Mouse (Mus musculus) forebrain, embryonic 14.5 days (tissue): ENCODE data around the gene Src. TPM values are rescaled to one million over a fixed set of nuclear protein-coding genes. Genes with fewer than 3 reads are reported as not detected.
"Not testable (repeated sequence)": the region's sequence is repeated elsewhere in the genome, so short reads cannot be mapped to it uniquely, and the experiment has no call there.

Experiments used
- ATAC-seq: fragments of 200-750 bp; cut with Nextera tagmentation; 2 replicates; pipeline ENCODE4 v1.8.0; 2017; ENCODE audit warnings: mild to moderate bottlenecking, moderate library complexity
- DNase-seq: peaks from one replicate; pipeline ENCODE4 v3.0.0-alpha.2; 2015; ENCODE audit warnings: low spot score
- H3K27ac ChIP-seq: fragments of 300-500 bp; sonication (generic); 2 replicates; pipeline ENCODE4 v1.5.1; 2014; ENCODE audit warnings: low read depth, mild to moderate bottlenecking, control low read depth, low read length, moderate library complexity
- H3K27me3 ChIP-seq: fragments of 300-500 bp; sonication (generic); replicated peaks from 2 replicates; pipeline ENCODE4 v1.6.1; 2014; ENCODE audit warnings: low read length, control low read depth, mixed read lengths; ENCODE audit not compliant: control insufficient read depth, insufficient read depth
- H3K36me3 ChIP-seq: fragments of 300-500 bp; sonication (generic); 2 replicates; pipeline ENCODE4 v1.6.1; 2014; ENCODE audit warnings: low read length, control low read depth; ENCODE audit not compliant: control insufficient read depth, insufficient read depth
- H3K4me1 ChIP-seq: fragments of 300-500 bp; sonication (generic); 2 replicates; pipeline ENCODE4 v1.6.1; 2014; ENCODE audit warnings: antibody characterized with exemption, low read length, control low read depth; ENCODE audit not compliant: control insufficient read depth, insufficient read depth
- H3K4me2 ChIP-seq: fragments of 300-500 bp; sonication (generic); 2 replicates; pipeline ENCODE4 v1.6.1; 2014; ENCODE audit warnings: mild to moderate bottlenecking, control low read depth, low read length
- H3K4me3 ChIP-seq: fragments of 300-500 bp; sonication (generic); 2 replicates; pipeline ENCODE4 v1.5.1; 2014; ENCODE audit warnings: low read depth, low read length, control low read depth
- H3K9ac ChIP-seq: fragments of 300-500 bp; sonication (generic); 2 replicates; pipeline ENCODE4 v1.6.1; 2014; ENCODE audit warnings: mild to moderate bottlenecking, low read length, control low read depth, moderate library complexity
- H3K9me3 ChIP-seq: fragments of 300-500 bp; sonication (generic); replicated peaks from 2 replicates; pipeline ENCODE4 v1.6.1; 2016; ENCODE audit warnings: low read length, control low read depth, mixed read lengths; ENCODE audit not compliant: control insufficient read depth
- WGBS: fragments of 180-500 bp; shearing (Covaris S2); extraction: QIAGEN DNeasy Blood & Tissue Kit; methylation state at CpG from one replicate; pipeline ENCODE4 v1.1.7; 2014; 5-methylcytosine and 5-hydroxymethylcytosine counted together
- polyA plus RNA-seq: library from polyadenylated mRNA; unstranded; fragments of >200 nt; fragmentation: Nextera tagmentation; extraction: Ambion mirVana; gene quantifications from 2 replicates; pipeline ENCODE4 v1.2.1, GENCODE M21; 2014

Src gene
- polyA plus RNA-seq, result 30.1 and 31.0 TPM in 2 replicates

DNA sequence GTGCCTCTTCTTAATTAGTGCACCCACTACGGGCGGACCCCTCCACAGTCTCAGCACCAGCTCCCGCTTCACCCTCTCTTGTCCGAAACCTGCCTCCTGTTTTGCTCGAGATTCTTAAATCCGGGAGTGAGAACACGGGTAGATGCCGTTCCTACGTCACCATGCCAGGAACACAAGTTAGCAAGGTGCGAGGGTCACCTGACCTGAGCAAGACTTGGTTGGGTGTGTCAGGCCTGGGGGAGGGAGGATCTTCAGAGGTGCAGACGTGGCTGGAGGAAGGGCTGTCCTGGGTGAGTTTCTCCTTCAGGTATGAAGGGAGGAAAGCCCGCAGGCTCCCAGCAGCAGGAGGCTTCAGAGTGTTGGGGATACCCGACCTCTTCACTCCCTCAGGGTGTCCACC is at the start of gene Src:
Gene Src (plus strand): TSS at position 239 of the 400 bp plus-strand sequence.
- H3K4me2 ChIP-seq, result no peak within 1 kb of the TSS
- ATAC-seq, result no peak
- H3K4me3 ChIP-seq, result no peak within 1 kb of the TSS
- no peaks in the 10 kb centered on the region for H3K27me3 ChIP-seq
- peaks cover 6% of the 10 kb centered on the region; the same call in 1 of the 2 replicates for H3K4me1 ChIP-seq
- WGBS, result 22% methylated on average over 13 of the region's 13 CpGs
- no peak within 1 kb of the TSS for H3K27ac ChIP-seq
- no peak within 1 kb of the TSS for H3K9ac ChIP-seq
- no peaks in the 10 kb centered on the region for H3K36me3 ChIP-seq
- H3K9me3 ChIP-seq, result no peaks in the 10 kb centered on the region
- DNase-seq, result no peak

DNA sequence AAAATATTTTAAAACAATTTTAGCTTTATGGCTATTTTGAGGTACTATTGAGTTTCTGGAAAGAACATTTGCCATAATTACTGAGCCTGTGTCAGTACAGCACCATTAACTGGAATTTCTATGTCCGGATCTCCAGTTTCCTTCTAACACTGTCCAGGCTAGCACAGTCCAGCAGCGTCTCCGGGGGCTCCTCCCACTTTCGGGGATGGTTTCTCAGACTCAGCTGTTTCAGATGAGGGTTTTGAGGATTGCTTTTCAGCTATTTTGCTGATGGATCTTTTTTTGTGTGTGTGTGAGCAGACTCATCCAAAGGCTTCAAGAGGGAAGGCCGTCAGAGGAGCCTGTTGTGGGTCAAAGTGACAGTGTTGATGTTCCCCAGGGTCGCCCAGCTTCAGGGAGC is 46.5 kb upstream of the Src start:
- H3K4me2 ChIP-seq, result no peak overlapping the region
- no peak for ATAC-seq

DNA sequence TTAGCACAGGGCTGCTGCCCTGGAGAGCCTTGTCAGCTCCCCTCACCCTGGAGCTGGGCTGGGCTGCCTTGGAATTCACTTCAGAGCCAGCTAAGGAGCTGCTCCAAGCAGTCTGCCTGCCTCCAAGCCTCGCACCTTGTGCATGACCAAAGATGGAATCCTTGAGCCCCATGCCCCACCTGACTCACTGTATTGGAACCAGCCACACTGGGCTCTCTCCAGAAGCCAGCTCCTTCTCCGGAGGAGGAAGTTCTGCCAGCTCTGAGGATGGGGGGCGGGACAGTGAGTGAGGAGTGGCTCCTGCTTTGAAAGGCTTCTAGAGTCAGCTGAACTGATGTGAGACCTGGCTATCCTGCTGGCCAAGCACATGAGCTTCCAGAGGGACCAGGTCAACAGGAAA is 44.6 kb upstream of the Src start:
- Histone ChIP-seq H3K4me2 (no peak overlapping the region), H3K4me3 (no peak overlapping the region), H3K27me3 (no peaks in the 10 kb centered on the region), H3K27ac (no peak overlapping the region), H3K9me3 (no peaks in the 10 kb centered on the region), H3K4me1 (peaks cover 15% of the 10 kb centered on the region), H3K36me3 (peaks cover 9% of the 10 kb centered on the region; the same call in 1 of the 2 replicates), H3K9ac (no peak overlapping the region)
- no peak for ATAC-seq
- DNase-seq, result no peak
- WGBS, result 83% methylated on average over 3 of the region's 3 CpGs

More for the DNA sequence above, 46.5 kb upstream of the Src start:
- no peak for DNase-seq
- Histone ChIP-seq H3K4me3 (no peak overlapping the region), H3K36me3 (peaks cover 9% of the 10 kb centered on the region; the same call in 1 of the 2 replicates), H3K9me3 (no peaks in the 10 kb centered on the region), H3K9ac (no peak overlapping the region), H3K4me1 (peaks cover 25% of the 10 kb centered on the region), H3K27me3 (no peaks in the 10 kb centered on the region), H3K27ac (no peak overlapping the region)
- 81% methylated on average over 6 of the region's 6 CpGs for WGBS

DNA sequence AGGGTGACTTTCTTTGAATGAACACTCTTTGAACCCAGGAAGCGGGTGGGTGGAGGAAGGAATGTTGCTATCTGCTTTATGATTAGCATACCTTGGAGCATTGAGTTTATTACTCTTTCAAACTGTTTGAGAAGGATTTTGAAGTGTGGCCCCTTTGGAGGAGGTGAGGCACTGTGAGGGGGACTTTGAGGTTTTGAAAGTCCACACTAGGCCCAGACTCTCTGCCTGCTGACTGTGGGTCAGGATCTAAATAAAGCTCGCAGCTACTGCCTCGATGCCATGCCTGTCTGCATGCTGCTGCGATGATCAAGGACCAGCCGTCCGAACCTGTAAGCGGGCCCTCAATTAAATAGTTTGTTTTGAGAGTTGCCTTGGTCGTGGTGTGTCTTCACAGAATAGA is 43.2 kb upstream of the Src start:
- 63% methylated on average over 8 of the region's 8 CpGs for WGBS
- Histone ChIP-seq H3K27me3 (no peaks in the 10 kb centered on the region), H3K36me3 (peaks cover 20% of the 10 kb centered on the region), H3K9me3 (no peaks in the 10 kb centered on the region), H3K27ac (no peak overlapping the region), H3K4me3 (no peak overlapping the region), H3K9ac (no peak overlapping the region), H3K4me1 (peaks cover 11% of the 10 kb centered on the region; the same call in 1 of the 2 replicates), H3K4me2 (no peak overlapping the region)
- DNase-seq, result no peak
- no peak for ATAC-seq

DNA sequence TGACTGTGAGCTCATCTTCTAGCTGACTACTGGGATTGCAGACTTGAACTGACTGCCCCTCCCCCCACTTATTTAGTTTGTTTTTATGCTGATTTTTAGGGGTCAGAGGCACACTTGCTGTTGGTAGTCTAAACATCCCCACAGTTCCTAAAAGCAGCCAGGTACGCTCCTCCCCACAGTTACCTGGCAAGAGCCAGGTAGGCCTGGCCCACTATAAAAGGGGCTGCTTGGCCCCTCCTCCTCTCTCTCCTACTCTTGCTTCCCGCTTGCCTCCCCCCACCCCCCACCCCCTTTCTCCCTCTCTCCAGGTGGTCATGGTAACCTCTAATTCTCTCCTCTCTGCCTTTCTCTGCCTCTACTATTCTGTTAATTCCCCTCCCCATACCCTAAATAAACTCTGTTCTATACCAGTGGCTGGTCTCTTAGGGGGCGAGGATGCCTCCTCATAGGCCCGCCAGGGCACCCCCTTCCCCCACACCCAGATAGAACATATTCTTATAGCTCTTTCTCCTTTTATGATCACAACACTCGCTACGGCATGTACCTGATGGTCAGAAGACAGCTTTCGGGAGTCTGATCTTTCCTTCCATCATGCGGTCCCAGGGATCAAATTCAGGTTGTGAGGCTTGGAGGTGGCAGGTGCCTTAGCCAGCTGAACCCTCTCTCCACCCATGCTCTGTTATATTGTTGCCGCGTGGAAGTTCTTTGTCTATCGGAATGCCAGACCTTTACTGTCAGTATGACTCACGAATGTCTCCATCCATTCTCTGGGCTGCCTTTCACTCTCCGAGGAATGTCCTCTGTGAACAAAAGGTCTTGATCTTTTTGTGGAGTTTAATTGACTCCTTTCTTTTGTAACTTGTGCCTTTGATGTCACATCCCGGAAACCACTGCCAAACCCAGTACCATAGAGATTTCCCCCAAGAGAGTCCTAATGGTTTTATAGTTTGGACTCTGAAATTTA is 42.2 kb upstream of the Src start:
- peaks cover 11% of the 10 kb centered on the region; the same call in 1 of the 2 replicates for H3K4me1 ChIP-seq
- H3K36me3 ChIP-seq, result peaks cover 26% of the 10 kb centered on the region
- no peaks in the 10 kb centered on the region for H3K27me3 ChIP-seq
- H3K9ac ChIP-seq, result no peak overlapping the region
- peak overlapping the region; percentile 3; the same call in 1 of the 2 replicates for H3K4me2 ChIP-seq
- ATAC-seq (0 out of 2 replicates have a peak, but pooled peaks have one; percentile 29), DNase-seq (peak; percentile 28)
- 8% methylated on average over 14 of the region's 14 CpGs for WGBS
- H3K9me3 ChIP-seq, result no peaks in the 10 kb centered on the region
- H3K27ac ChIP-seq, result peak overlapping the region; percentile 40; the same call in 1 of the 2 replicates
- H3K4me3 ChIP-seq, result no peak overlapping the region

DNA sequence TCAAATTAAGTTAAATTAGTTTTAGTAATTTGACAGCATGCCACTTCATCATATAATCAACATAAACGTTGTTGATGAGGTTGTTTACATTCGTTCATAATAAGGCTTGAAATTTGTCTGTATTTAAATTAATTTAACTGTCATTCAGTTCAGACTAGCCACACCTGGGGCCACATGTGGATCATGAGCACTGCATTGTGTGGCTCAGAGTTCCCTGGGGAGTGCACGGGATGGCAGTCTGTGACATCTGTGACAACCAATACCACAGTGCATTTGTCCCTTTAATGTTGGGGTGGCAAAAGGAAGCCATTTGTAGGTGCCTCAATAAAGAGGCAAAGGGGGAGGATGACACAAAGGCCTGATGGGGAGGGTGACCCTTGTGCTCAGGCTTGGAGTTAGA is 41.2 kb upstream of the Src start:
- no peak overlapping the region for H3K9ac ChIP-seq
- no peaks in the 10 kb centered on the region for H3K9me3 ChIP-seq
- no peaks in the 10 kb centered on the region for H3K27me3 ChIP-seq
- 45% methylated on average over 3 of the region's 3 CpGs for WGBS
- H3K27ac ChIP-seq, result no peak overlapping the region
- no peak overlapping the region for H3K4me3 ChIP-seq
- H3K4me2 ChIP-seq, result no peak overlapping the region
- peaks cover 30% of the 10 kb centered on the region for H3K36me3 ChIP-seq
- DNase-seq (no peak), ATAC-seq (no peak)
- peaks cover 11% of the 10 kb centered on the region; the same call in 1 of the 2 replicates for H3K4me1 ChIP-seq

DNA sequence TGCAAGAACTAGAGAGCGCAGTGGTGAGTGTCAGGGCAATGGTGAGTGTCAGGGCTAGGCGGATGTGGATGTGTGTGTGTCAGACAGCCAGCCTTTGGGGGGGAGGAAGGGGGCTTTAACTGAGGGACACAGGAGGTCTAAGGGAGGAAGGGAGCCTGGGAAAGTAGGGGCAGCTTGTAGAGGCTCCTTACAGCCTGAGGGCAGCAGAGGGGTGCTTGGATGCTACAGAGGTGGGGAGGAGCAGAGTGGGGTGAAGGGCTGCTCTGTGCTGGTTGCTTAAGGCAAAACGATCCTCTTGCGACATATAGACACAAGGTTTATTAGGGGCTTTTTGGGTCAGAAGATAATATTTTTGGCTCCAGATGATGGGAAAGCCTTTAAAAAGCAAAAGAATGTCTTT is 33.4 kb upstream of the Src start:
- H3K4me3 ChIP-seq, result no peak overlapping the region
- no peaks in the 10 kb centered on the region for H3K4me1 ChIP-seq
- DNase-seq, result no peak
- 47% methylated on average over 4 of the region's 4 CpGs for WGBS
- peaks cover 33% of the 10 kb centered on the region for H3K36me3 ChIP-seq
- no peaks in the 10 kb centered on the region for H3K9me3 ChIP-seq
- no peaks in the 10 kb centered on the region for H3K27me3 ChIP-seq
- ATAC-seq, result no peak
- no peak overlapping the region for H3K27ac ChIP-seq
- H3K4me2 ChIP-seq, result no peak overlapping the region
- H3K9ac ChIP-seq, result no peak overlapping the region

DNA sequence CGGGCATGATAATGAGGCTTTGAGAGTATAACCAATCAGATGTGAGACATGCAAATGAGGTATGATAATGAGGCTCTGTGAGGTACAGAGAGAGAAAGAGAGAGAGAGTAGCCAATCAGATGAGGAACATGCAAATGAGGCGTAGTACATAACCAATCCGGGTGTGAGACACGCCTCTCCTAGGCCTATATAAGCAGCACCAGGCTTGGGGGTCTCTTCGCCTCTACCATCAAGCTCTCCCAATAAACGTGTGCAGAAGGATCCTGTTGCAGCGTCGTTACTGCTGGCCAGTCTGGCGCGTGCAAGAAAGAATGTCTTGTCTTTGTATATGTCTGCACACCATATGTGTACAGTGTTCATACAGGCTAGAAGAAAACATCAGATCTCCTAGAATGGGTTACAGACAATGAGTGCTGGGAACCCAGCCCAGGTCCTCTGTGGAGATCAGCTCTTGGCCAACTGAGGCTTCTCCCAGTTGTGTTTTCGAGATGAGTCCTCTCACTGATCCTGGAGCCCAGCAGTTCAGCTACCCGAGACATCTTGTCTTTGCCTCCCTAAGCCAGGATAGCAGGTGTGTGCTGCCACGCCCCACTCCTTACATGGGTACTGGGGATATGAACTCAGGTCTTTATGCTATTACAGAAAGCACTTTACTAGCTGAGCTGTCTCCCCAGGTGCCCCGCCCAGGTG is 29.2 kb upstream of the Src start:
- not testable (repeated sequence) for H3K4me3 ChIP-seq, H3K27ac ChIP-seq, H3K27me3 ChIP-seq, ATAC-seq, DNase-seq, H3K9ac ChIP-seq, H3K4me1 ChIP-seq, H3K4me2 ChIP-seq, H3K9me3 ChIP-seq
- peaks cover 13% of the 10 kb centered on the region; the same call in 1 of the 2 replicates for H3K36me3 ChIP-seq
- WGBS, result 91% methylated on average over 14 of the region's 14 CpGs
